Mouse (Mus musculus): ENCODE measurements around the gene Hspb7.

Gene Hspb7

GRCm38 (mm10) chr4:141420192-141420829 is at the start of gene Hspb7:
Gene Hspb7 (plus strand): TSS chr4:141420779.
- DNase-seq (ENCODE audit: low spot score) = no peak

GRCm38 (mm10) chr4:141372426-141372825 is 48.2 kb upstream of the Hspb7 start:
- DNase-seq (ENCODE audit: low spot score) = no peak

GRCm38 (mm10) chr4:141379674-141380073 is 40.9 kb upstream of the Hspb7 start:
- DNase-seq (ENCODE audit: low spot score) = no peak

GRCm38 (mm10) chr4:141382406-141382805 is 38.2 kb upstream of the Hspb7 start:
- DNase-seq (ENCODE audit: low spot score) = no peak

- peak; percentile 61 for DNase-seq (ENCODE audit: low spot score)
Observed at GRCm38 (mm10) chr4:141385275-141385674, 35.3 kb upstream of the Hspb7 start.

GRCm38 (mm10) chr4:141386150-141386549 is 34.4 kb upstream of the Hspb7 start:
- DNase-seq (ENCODE audit: low spot score) = no peak

GRCm38 (mm10) chr4:141387093-141387784 is 33.3 kb upstream of the Hspb7 start:
- DNase-seq (ENCODE audit: low spot score) = peak; percentile 68

GRCm38 (mm10) chr4:141387933-141388332 is 32.6 kb upstream of the Hspb7 start:
- DNase-seq (ENCODE audit: low spot score) = no peak

GRCm38 (mm10) chr4:141389366-141390150 is 31.0 kb upstream of the Hspb7 start:
- no peak for DNase-seq (ENCODE audit: low spot score)

GRCm38 (mm10) chr4:141391293-141391692 is 29.3 kb upstream of the Hspb7 start:
- no peak for DNase-seq (ENCODE audit: low spot score)

- no peak for DNase-seq (ENCODE audit: low spot score)
Observed at GRCm38 (mm10) chr4:141394751-141395150, 25.8 kb upstream of the Hspb7 start.

GRCm38 (mm10) chr4:141397861-141398260 is 22.7 kb upstream of the Hspb7 start:
- no peak for DNase-seq (ENCODE audit: low spot score)

GRCm38 (mm10) chr4:141398545-141398944 is 22.0 kb upstream of the Hspb7 start, which contains the start of gene Clcnka:
Gene Clcnka (minus strand): TSS chr4:141398724.
- DNase-seq (ENCODE audit: low spot score) = no peak

- no peak for DNase-seq (ENCODE audit: low spot score)
Observed at GRCm38 (mm10) chr4:141400171-141400570, 20.4 kb upstream of the Hspb7 start.

- peak; percentile 31 for DNase-seq (ENCODE audit: low spot score)
Observed at GRCm38 (mm10) chr4:141404518-141405313, 15.9 kb upstream of the Hspb7 start.

GRCm38 (mm10) chr4:141405314-141405622 is 15.3 kb upstream of the Hspb7 start:
- DNase-seq (ENCODE audit: low spot score) = no peak

- DNase-seq (ENCODE audit: low spot score) = peak; percentile 23
Observed at GRCm38 (mm10) chr4:141406516-141407299, 13.9 kb upstream of the Hspb7 start.

- DNase-seq (ENCODE audit: low spot score) = no peak
Observed at GRCm38 (mm10) chr4:141408577-141408976, 12.0 kb upstream of the Hspb7 start.

- DNase-seq (ENCODE audit: low spot score) = no peak
Observed at GRCm38 (mm10) chr4:141411430-141411992, 9.1 kb upstream of the Hspb7 start.

GRCm38 (mm10) chr4:141415924-141416323 is 4.7 kb upstream of the Hspb7 start, which contains the start of gene Clcnkb:
Gene Clcnkb (minus strand): TSS chr4:141416014.
- DNase-seq (ENCODE audit: low spot score) = no peak
